Mouse (Mus musculus) cerebellum, postnatal 10 days (tissue): ENCODE data around the gene Tac1.
A peak's percentile ranks its signal among the peaks of the same experiment; 100 is the strongest.
"Not testable (repeated sequence)": the region's sequence is repeated elsewhere in the genome, so short reads cannot be mapped to it uniquely, and the experiment has no call there.

ENCODE experiments used
- DNase-seq, 2 experiments: peaks; one replicate each; pipeline ENCODE4 v3.0.0; 2021; ENCODE audit warnings: mixed read lengths in 2 of 2

Tac1 gene

GRCm38 (mm10) chr6:7554829-7555391 is at the start of gene Tac1:
Gene Tac1 (plus strand): TSS chr6:7554879.
- peak; percentile 36 for DNase-seq

GRCm38 (mm10) chr6:7543511-7543910 is 11.2 kb upstream of the Tac1 start:
- not testable (repeated sequence) for DNase-seq

- DNase-seq: peak in 1 of 2 experiments; percentile 2
Measured at GRCm38 (mm10) chr6:7555688-7556476, 1.2 kb downstream of the Tac1 start.

GRCm38 (mm10) chr6:7558164-7558563 is 3.5 kb downstream of the Tac1 start:
- DNase-seq: no peak

- DNase-seq: peak; percentile 4 to 17
Measured at GRCm38 (mm10) chr6:7562524-7562923, 7.8 kb downstream of the Tac1 start.

- DNase-seq: no peak
Measured at GRCm38 (mm10) chr6:7564537-7564936, 9.9 kb downstream of the Tac1 start.

GRCm38 (mm10) chr6:7571144-7571543 is 16.5 kb downstream of the Tac1 start:
- no peak for DNase-seq

- no peak for DNase-seq
Measured at GRCm38 (mm10) chr6:7578031-7578430, 23.4 kb downstream of the Tac1 start.

- no peak for DNase-seq
Measured at GRCm38 (mm10) chr6:7594445-7594844, 39.8 kb downstream of the Tac1 start.

- no peak for DNase-seq
Measured at GRCm38 (mm10) chr6:7598416-7598815, 43.7 kb downstream of the Tac1 start.

- DNase-seq: peak in 1 of 2 experiments; percentile 15
Measured at GRCm38 (mm10) chr6:7600228-7600627, 45.5 kb downstream of the Tac1 start.

- DNase-seq: no peak
Measured at GRCm38 (mm10) chr6:7601353-7602094, 46.8 kb downstream of the Tac1 start.

- DNase-seq: not testable (repeated sequence)
Measured at GRCm38 (mm10) chr6:7613676-7614075, 59.0 kb downstream of the Tac1 start.
